Mouse (Mus musculus): Measurements from ENCODE around the gene Tubal3. TPM values are rescaled to one million over a fixed set of nuclear protein-coding genes. Genes with fewer than 3 reads are reported as not detected.
A peak's percentile ranks its signal among the peaks of the same experiment; 100 is the strongest.
"Not testable (repeated sequence)": the region's sequence is repeated elsewhere in the genome, so short reads cannot be mapped to it uniquely, and the experiment has no call there.

Tubal3 gene
- not detected for total RNA-seq (2021)

DNA sequence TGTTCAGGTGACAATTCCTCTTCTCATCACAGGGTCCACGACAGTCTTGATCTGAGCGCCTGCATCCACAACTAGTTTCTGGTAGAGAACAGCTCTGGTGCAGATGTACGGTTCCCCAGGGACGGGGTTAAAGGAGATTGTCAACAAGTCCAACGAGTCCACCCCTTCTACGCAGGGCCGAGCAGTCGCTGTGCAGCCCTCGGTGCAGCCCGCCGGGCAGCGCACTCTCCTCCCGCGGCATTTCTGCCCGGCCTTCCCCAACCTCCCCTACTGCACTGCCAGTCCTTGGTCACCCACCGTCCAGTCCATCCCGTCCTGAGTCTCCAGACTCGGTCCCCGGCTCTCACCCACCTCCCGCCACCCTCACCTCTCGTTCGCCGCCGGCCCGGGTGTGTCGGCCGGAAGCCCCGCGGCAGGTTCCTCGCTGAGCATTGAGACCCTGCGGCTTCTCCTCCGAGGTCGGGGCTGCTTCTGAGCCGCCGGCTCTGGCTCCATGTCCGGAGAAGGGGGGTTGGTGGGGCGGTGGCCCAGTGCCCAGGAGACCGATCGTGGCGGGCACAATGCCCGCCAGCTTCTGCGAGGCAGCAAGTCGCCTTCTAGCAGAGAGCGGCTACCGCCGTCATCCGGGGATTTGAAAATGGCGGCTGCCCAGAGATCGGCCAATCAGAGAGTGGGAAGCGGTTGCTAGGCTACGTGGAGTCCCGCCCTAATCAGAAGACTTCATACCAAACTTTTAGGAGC lies at the start of gene Tubal3, which contains the start of gene Net1:
Tubal3 (plus strand) TSS at position 704 of the 741 bp plus-strand sequence.
Net1 (minus strand) TSS at position 650 of the 741 bp plus-strand sequence.
- peak; percentile 88 to 92 for DNase-seq (ENCODE audit: extremely low spot score in 1 of 2, low spot score in 2 of 2)
- intact Hi-C loops (cut with DNase I): no loop called here

GRCm38 (mm10) chr13:3869901-3870300 lies 48.2 kb upstream of the Tubal3 start:
- intact Hi-C loops (cut with DNase I): no loop called here
- no peak for DNase-seq (ENCODE audit: extremely low spot score in 1 of 2, low spot score in 2 of 2)

- intact Hi-C loops (cut with DNase I): no loop called here
- DNase-seq (ENCODE audit: extremely low spot score in 1 of 2, low spot score in 2 of 2): no peak
Measured at GRCm38 (mm10) chr13:3872832-3873231, 45.2 kb upstream of the Tubal3 start.

GRCm38 (mm10) chr13:3876448-3876847 lies 41.6 kb upstream of the Tubal3 start:
- intact Hi-C loops (cut with DNase I): no loop called here

GRCm38 (mm10) chr13:3877185-3877584 lies 40.9 kb upstream of the Tubal3 start:
- no peak for DNase-seq (ENCODE audit: extremely low spot score in 1 of 2, low spot score in 2 of 2)
- intact Hi-C loops (cut with DNase I): no loop called here

More at GRCm38 (mm10) chr13:3876448-3876847, 41.6 kb upstream of the Tubal3 start:
- no peak for DNase-seq (ENCODE audit: extremely low spot score in 1 of 2, low spot score in 2 of 2)

DNA sequence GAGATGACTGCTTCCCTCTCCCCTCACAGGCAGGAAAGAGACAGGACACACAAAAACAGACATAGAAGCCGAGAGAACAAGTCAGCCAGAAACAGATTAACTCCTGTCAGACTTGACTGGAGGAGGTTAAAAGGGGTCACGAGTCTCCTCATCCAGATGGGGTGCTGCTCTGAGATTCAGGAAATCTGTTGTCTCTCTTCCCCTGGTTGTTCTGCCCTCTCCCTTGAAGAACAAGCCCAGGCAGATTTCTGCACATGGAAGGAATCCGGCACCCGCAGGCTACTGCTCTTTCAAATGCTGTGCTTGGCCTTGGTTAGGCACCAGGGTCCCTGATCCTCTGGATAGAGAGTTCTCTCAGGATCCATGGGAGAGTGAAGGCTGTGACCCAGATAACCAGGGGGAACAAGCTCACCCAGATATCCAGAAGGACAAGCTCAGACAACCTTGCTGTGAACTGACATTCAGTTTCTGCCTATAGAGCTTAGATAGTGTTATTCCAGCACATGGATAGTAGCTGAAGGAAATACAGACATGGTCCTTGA lies 40.3 kb upstream of the Tubal3 start:
- intact Hi-C loops (cut with DNase I): no loop called here
- DNase-seq (ENCODE audit: extremely low spot score in 1 of 2, low spot score in 2 of 2): no peak

- DNase-seq (ENCODE audit: extremely low spot score in 1 of 2, low spot score in 2 of 2): no peak
- intact Hi-C loops (cut with DNase I): no loop called here
Measured at GRCm38 (mm10) chr13:3886663-3887062, 31.4 kb upstream of the Tubal3 start.

- intact Hi-C loops (cut with DNase I): no loop called here
Measured at GRCm38 (mm10) chr13:3889111-3889510, 29.0 kb upstream of the Tubal3 start.

DNA sequence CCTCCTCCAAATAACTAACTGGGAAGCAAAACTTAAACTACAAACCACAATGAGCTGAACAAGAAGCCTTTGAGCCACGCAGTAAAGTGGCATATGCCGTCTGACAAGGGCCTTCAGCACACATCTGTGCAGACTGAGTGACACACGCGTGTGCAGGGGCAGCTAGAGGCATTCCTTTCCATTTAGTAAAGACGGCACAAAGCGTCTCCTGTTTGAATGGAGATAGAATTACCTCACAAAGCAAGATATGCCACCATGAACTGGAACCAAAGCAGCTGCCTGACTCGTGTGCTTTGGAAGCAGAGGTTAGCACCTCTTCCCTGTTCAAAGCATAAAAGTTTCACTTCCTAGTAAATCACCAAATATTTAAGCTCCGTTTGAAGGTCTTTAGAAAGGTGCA lies 28.0 kb upstream of the Tubal3 start:
- no peak for DNase-seq (ENCODE audit: extremely low spot score in 1 of 2, low spot score in 2 of 2)

More at GRCm38 (mm10) chr13:3889111-3889510, 29.0 kb upstream of the Tubal3 start:
- no peak for DNase-seq (ENCODE audit: extremely low spot score in 1 of 2, low spot score in 2 of 2)

DNA sequence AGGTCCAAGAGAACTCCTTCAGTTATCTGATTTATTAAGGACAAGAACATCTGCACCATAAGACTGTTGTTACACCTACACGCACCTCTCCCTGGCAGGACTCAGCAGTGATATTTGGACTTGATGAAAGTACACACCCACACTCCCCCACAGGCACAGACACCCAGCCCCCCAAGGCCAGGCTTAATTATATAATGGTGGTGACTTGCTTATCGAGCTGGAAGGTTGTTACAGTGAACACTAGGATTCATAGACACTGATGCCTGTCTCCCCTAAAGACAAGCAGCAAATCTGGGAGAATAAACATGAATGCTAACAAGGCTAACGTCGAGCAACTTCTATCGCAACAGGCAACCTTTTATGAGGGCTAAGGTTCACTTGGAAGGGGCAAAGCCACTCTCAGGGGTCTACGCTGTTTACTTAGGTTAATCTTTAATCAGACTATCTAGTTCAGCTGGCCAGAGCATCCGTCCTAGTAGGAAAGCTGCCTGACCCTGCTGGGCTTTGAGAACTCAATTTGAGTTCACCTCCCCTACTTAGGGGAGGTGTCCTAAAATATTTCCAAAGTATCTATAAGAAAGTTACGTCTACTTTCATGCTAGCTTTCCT lies 26.5 kb upstream of the Tubal3 start:
- intact Hi-C loops (cut with DNase I): no loop called here

More for the DNA sequence above, 28.0 kb upstream of the Tubal3 start:
- intact Hi-C loops (cut with DNase I): no loop called here

DNA sequence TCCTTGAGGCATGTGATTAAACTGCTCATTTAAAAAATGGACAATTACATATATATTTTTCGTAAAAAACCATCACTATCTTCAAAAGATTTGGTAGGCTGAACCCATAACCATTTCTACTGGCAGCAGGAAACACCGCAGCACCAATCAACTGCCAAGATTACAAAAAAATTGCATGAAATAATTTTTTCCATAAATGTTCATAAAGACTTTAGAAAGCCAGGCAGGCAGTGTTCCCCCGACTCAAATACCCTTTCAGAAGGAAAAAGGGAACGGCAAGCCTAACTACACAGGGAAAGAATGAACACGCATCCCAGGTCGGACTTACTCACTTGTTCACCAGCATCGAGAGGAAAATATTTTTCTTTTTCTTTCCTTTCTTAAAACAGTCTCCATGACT lies 25.5 kb upstream of the Tubal3 start:
- intact Hi-C loops (cut with DNase I): no loop called here
- DNase-seq (ENCODE audit: extremely low spot score in 1 of 2, low spot score in 2 of 2): no peak

More for the DNA sequence above, 26.5 kb upstream of the Tubal3 start:
- no peak for DNase-seq (ENCODE audit: extremely low spot score in 1 of 2, low spot score in 2 of 2)

- intact Hi-C loops (cut with DNase I): no loop called here
- DNase-seq (ENCODE audit: extremely low spot score in 1 of 2, low spot score in 2 of 2): peak; percentile 61 to 94
Measured at GRCm38 (mm10) chr13:3893126-3893734, 24.8 kb upstream of the Tubal3 start.

DNA sequence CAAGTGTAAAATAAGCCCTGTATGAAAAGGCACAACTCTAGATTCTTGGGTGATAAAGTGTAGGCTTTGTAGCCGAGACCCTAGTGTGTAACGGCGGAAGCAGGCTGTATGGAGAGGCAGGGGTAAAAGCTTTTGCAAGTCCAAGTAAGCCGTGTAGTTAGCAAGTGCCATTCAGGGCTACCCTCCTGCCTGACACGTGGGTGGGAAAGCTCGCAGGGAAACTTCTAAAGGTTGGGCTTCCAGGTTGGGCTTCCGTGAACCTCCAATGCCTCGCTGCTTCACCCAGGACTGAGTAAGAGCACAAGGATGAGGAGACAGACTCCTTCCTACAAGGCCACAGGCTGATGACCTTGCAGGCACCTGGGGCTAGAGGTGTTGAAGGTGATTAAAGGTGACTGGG lies 23.5 kb upstream of the Tubal3 start:
- intact Hi-C loops (cut with DNase I): no loop called here
- no peak for DNase-seq (ENCODE audit: extremely low spot score in 1 of 2, low spot score in 2 of 2)

- intact Hi-C loops (cut with DNase I): loop anchor here (5.0 kb wide), 1 partner anchor 107 kb away; no protein-coding TSS in a partner anchor
- DNase-seq (ENCODE audit: extremely low spot score in 1 of 2, low spot score in 2 of 2): no peak
Measured at GRCm38 (mm10) chr13:3895397-3895980, 22.6 kb upstream of the Tubal3 start.

GRCm38 (mm10) chr13:3896032-3896431 lies 22.0 kb upstream of the Tubal3 start:
- intact Hi-C loops (cut with DNase I): loop anchor here (2.0 to 5.0 kb wide), 2 partner anchors 106 to 231 kb away; no protein-coding TSS in a partner anchor
- DNase-seq (ENCODE audit: extremely low spot score in 1 of 2, low spot score in 2 of 2): no peak

DNA sequence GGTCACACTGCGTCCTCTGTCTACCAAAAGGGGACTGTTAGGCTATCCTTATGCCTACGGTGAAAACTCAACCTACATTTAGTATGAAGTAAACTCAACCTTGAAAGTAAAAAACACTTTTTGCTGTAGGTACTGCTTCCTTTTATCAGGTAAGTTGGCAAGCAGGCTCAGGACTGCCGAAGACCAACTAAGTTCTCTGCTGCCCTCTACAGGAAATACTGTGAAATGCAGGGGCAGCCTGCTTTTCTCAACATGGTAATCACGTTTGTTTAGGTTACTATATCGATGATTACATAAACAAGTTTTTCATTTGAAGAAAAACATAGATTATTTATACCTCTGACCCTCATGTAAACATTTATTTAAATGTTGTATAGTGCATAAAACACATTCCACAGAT lies 21.2 kb upstream of the Tubal3 start:
- intact Hi-C loops (cut with DNase I): loop anchor here (2.0 to 5.0 kb wide), 2 partner anchors 105 to 232 kb away; no protein-coding TSS in a partner anchor
- DNase-seq (ENCODE audit: extremely low spot score in 1 of 2, low spot score in 2 of 2): peak; percentile 53 to 64

DNA sequence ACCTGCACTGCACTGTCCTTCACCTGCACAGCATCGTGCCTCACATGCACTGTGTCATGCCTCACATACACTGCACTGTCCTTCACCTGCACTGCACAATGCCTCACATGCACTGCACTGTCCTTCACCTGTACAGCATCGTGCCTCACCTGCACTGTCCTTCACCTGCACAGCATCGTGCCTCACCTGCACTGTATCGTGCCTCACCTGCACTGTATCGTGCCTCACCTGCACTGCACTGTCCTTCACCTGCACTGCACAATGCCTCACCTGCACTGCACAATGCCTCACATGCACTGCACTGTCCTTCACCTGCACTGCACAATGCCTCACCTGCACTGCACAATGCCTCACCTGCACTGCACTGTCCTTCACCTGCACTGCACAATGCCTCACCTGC lies 19.9 kb upstream of the Tubal3 start:
- DNase-seq (ENCODE audit: extremely low spot score in 1 of 2, low spot score in 2 of 2): not testable (repeated sequence)
- intact Hi-C loops (cut with DNase I): loop anchor here (5.0 kb wide), 1 partner anchor 104 kb away; no protein-coding TSS in a partner anchor

GRCm38 (mm10) chr13:3899301-3899700 lies 18.8 kb upstream of the Tubal3 start:
- intact Hi-C loops (cut with DNase I): loop anchor here (5.0 kb wide), 1 partner anchor 103 kb away; no protein-coding TSS in a partner anchor

DNA sequence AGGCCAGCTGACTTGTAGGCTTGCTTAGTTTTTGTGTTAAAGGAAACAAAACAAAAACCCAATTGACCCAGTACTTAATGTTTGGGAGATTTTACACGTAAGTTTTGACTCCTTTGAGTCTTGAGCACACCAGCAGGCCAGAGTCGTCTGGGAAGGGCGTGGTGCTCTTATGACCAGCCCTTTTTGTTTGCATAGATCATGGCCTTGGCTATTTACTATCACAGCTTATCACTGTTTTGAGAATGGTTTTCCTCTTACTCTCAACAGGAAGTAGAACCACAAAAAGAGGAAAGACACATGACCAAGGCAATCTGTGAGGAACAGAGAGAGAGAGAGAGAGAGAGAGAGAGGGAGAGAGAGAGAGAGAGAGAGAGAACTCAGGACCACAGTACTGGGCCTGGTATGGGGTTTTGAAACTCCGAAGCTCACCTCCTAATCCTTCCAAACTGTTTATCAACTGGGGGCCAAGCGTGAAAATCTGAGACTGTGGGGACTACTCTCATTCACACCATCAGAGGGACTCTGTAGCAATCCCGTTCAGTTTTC lies 10.8 kb upstream of the Tubal3 start:
- no peak for DNase-seq (ENCODE audit: extremely low spot score in 1 of 2, low spot score in 2 of 2)
- intact Hi-C loops (cut with DNase I): no loop called here

More at GRCm38 (mm10) chr13:3899301-3899700, 18.8 kb upstream of the Tubal3 start:
- DNase-seq (ENCODE audit: extremely low spot score in 1 of 2, low spot score in 2 of 2): no peak
